Mouse (Mus musculus) E14TG2a.4 (cell line): ENCODE results near the gene Ddit4l.

Experiments
- CTCF ChIP-seq: conservative IDR thresholded peaks from 2 replicates; pipeline ENCODE4 v1.5.1; 2014; ENCODE audit warnings: low read length
- NANOG ChIP-seq: IDR thresholded peaks from 2 replicates; pipeline ENCODE4 v1.6.1; 2014; ENCODE audit warnings: borderline replicate concordance, low read length, mixed read lengths
- POU5F1 ChIP-seq: IDR thresholded peaks from 2 replicates; pipeline ENCODE4 v1.6.1; 2014; ENCODE audit warnings: low read length, borderline replicate concordance

- TF ChIP-seq CTCF (no peak), POU5F1 (no peak), NANOG (no peak)
These were observed 26.2 kb downstream of the Ddit4l start for GRCm38 (mm10) chr3:137647427-137648100.
